Mouse (Mus musculus): ENCODE results near the gene Plin4.
"Not testable (repeated sequence)": the region's sequence is repeated elsewhere in the genome, so short reads cannot be mapped to it uniquely, and the experiment has no call there.

DNA sequence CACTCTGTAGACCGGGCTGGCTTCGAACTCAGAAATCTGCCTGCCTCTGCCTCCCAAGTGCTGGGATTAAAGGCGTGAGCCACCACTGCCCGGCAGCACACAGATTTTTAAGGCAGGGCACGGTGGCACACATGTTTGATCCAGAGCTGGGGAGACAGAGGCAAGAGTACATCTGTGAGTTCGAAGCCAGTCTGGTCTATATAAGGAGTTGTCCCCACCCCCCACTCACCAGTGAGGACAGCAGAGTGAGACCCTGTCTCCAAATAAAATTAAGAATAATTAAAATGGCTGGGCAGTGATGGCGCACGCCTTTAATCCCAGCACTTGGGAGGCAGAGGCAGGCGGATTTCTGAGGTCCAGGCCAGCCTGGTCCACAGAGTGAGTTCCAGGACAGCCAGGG lies 31.2 kb downstream of the Plin4 start:
- TF ChIP-seq USF1 (IDR thresholded peaks at IDR 0.05; ENCODE audit: low read depth); MAX (IDR thresholded peaks at IDR 0.05; ENCODE audit: low read depth); POLR2A (IDR thresholded peaks at IDR 0.05; ENCODE audit: insufficient read length, low read depth); E2F4 (IDR thresholded peaks at IDR 0.05; ENCODE audit: insufficient read depth): not testable (repeated sequence)

Data from myocyte (in vitro differentiated cells).